9 mouse cellular contexts compared by ENCODE assay signal in genomic region chr11:11564266-11565044, GRCm38 (mm10).
DNase-seq lines count a peak whose midpoint lies in the region; ATAC-seq and TF ChIP-seq lines count a peak whose summit lies in the region.
"Had no signal": no experiment of that assay in that cellular context is flagged by ENCODE, and none has a peak within 500 bp of the region (broad histone marks: within the 10 kb centered on the region; RNA-seq: fewer than 3 reads in every experiment).

No protein-coding gene starts in this region.

- DNase-seq in kidney, adult 18-20 months = no peak
- DNase-seq in G1E (ENCODE audit: low spot score) = peak; percentile 69
- DNase-seq in urinary bladder, postnatal 25 days (ENCODE audit: low spot score) = no peak
- no peak for DNase-seq in gastrocnemius, adult 8-10 months (ENCODE audit: low spot score in 2 of 2)

- no peak overlapping the region for H3K4me2 ChIP-seq in kidney, embryonic 16.5 days (replicated peaks; ENCODE audit: low read depth, low read length)
- H3K4me2 ChIP-seq: limb, embryonic 13.5 days had no signal

- no peaks in the 10 kb centered on the region for H3K9me3 ChIP-seq in kidney, embryonic 16.5 days (ENCODE audit: low read length)
- no peaks in the 10 kb centered on the region for H3K9me3 ChIP-seq in G1E (replicated peaks)
- H3K9me3 ChIP-seq: limb, embryonic 13.5 days had no signal

- 67% methylated on average over 7 of the region's 7 CpGs for WGBS in kidney, embryonic 16.5 days

- H3K4me3 ChIP-seq in kidney, embryonic 16.5 days (ENCODE audit: low read length) = no peak overlapping the region
- H3K4me3 ChIP-seq in G1E (ENCODE audit: low read depth, low read length) = peak overlapping the region; percentile 45; the same call in 1 of the 2 replicates
- H3K4me3 ChIP-seq: limb, embryonic 13.5 days had no signal

- peak; percentile 59 for ATAC-seq in kidney, embryonic 16.5 days (ENCODE audit: low FRiP score, low TSS enrichment)
- peak; percentile 86 for ATAC-seq in G1E (ENCODE audit: extremely low read depth, insufficient number of reproducible peaks, low FRiP score, poor library complexity, severe bottlenecking)
- peak; percentile 79 for ATAC-seq in granulocyte monocyte progenitor cell, adult 5-6 weeks (replicated peaks; ENCODE audit: poor library complexity, severe bottlenecking)
- peak; percentile 81 for ATAC-seq in neutrophil, adult 5-6 weeks (ENCODE audit: extremely low read depth, insufficient number of reproducible peaks, low FRiP score, poor library complexity, severe bottlenecking)
- ATAC-seq in erythroblast, adult 5-6 weeks (replicated peaks; ENCODE audit: low FRiP score, poor library complexity, severe bottlenecking) = no peak

- no peaks in the 10 kb centered on the region for H3K27me3 ChIP-seq in kidney, embryonic 16.5 days (ENCODE audit: insufficient read depth, low read length)
- no peaks in the 10 kb centered on the region for H3K27me3 ChIP-seq in G1E (ENCODE audit: insufficient read depth, low read length)
- H3K27me3 ChIP-seq: limb, embryonic 13.5 days had no signal

- H3K36me3 ChIP-seq in kidney, embryonic 16.5 days (ENCODE audit: insufficient read depth, low read length) = no peaks in the 10 kb centered on the region
- no peaks in the 10 kb centered on the region for H3K36me3 ChIP-seq in G1E (replicated peaks)
- H3K36me3 ChIP-seq: limb, embryonic 13.5 days had no signal

- no peak overlapping the region for H3K27ac ChIP-seq in kidney, embryonic 16.5 days (ENCODE audit: low read length)
- H3K27ac ChIP-seq: limb, embryonic 13.5 days had no signal

- H3K9ac ChIP-seq in kidney, embryonic 16.5 days (replicated peaks; ENCODE audit: low read length) = no peak overlapping the region
- H3K9ac ChIP-seq: limb, embryonic 13.5 days had no signal

- TF ChIP-seq CTCF in G1E (IDR thresholded peaks at IDR 0.05; ENCODE audit: low read depth, low read length) = no peak

- H3K4me1 ChIP-seq in kidney, embryonic 16.5 days (ENCODE audit: insufficient read depth, low read length) = no peaks in the 10 kb centered on the region; the same call in 1 of the 2 replicates
- peaks cover 44% of the 10 kb centered on the region for H3K4me1 ChIP-seq in G1E (ENCODE audit: insufficient read depth, low read depth, low read length)
- H3K4me1 ChIP-seq: limb, embryonic 13.5 days had no signal
